Mouse (Mus musculus): ENCODE measurements around the gene Pwp1.
A peak's percentile ranks its signal among the peaks of the same experiment; 100 is the strongest.
"Not testable (repeated sequence)": the region's sequence is repeated elsewhere in the genome, so short reads cannot be mapped to it uniquely, and the experiment has no call there.

Pwp1 gene

DNA sequence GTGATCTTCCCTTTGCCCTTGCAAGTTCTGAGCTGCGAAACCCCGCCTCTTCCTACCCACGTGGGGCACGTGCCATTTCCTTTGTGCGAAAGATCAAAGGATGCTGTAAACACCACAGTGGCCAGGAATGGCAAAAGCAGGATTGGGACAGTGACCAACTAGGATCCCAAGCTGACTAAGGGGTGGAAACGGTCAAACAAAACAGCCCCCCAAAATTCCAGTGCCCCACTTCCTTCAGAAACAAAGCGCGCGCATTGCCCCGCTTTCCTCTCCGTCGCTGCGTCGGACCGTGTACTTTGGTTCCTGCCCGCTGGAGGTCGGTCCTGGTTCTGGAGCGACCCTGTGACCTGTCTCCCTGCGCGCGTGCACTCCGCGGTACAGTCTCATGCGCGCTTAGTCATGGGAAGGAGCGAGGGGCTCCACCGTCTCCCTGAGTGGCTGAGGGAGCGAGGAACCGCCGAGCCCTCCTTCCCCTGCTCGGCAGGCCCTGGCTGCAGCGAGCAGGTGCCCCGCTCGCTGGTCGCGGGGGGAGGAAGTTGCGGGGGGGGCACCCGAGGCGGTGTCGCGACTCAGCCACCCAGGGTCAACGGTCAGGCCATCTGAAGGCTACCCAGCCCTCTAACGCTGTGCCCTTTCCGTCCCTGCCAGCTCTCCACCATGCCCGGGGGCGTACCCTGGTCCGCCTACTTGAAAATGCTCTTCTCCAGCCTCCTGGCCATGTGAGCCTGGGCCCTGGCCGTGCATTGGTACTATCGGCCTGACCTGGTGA is at the start of gene Pwp1:
Gene Pwp1 (plus strand): TSS at position 410 of the 769 bp plus-strand sequence.
- DNase-seq (ENCODE audit: low read depth), result peak; percentile 76

DNA sequence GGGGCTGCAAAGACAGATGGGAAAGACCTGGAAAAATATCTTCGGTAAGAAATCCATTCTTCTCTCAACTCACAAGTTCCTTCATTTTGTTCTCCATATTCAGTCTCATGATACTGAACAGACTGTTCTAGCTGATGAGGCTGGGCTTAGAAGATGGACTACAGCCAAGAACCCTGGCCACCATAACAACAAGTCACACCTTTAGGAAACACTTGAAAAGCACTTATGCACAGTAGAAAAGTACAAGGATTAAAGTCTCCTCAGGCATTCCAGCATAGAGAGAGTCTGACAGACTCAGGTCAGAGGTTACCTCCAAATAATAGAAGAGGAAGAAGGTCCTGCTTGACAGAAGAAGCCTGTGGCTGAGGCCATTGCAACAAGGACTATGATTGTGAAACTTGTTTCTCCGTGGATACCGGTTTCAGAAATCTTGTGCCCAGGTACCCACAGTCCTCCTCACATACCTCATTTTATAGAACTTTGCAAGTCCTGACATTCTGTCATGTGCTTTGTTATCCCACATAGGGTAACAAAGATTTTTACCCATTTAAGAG is 7.1 kb upstream of the Pwp1 start:
- DNase-seq (ENCODE audit: low read depth), result not testable (repeated sequence)

DNA sequence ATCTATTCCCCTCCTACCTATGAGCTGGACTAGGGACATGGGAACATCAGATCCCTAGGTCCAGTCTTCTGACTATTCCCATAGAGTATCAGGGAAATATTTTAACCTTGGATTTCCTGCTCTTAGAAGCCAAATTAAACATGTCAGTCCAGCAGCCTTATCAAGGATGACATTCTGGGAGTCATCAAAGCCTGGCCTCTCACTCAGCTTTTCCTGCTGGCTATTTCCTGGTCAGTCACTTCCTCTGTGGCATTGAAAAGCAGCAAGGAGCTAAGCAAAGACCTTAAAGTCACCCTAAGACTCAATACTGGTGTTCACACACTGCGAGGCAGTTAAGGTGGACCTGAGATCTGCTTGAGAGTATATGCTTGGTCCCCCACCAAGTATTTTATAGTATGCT is 5.5 kb upstream of the Pwp1 start:
- DNase-seq (ENCODE audit: low read depth), result not testable (repeated sequence)

DNA sequence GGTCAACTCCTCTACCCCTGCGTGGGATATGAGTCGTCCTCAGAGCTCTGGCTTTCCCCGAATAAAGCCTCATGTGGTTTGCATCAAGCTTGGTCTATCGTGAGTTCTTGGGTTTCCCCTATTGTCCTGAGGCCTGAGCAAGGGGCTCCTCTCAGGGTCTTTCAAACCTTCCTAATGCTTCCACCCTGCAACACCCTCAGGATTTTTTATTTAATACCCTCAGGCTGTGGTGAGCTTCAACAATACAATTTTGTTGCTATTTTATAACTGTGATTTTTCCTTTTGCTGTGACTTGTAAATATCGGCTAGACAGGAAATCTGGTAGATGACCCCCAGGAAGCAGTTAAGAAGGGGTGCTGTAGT is 591 bp upstream of the Pwp1 start:
- not testable (repeated sequence) for DNase-seq (ENCODE audit: low read depth)

DNA sequence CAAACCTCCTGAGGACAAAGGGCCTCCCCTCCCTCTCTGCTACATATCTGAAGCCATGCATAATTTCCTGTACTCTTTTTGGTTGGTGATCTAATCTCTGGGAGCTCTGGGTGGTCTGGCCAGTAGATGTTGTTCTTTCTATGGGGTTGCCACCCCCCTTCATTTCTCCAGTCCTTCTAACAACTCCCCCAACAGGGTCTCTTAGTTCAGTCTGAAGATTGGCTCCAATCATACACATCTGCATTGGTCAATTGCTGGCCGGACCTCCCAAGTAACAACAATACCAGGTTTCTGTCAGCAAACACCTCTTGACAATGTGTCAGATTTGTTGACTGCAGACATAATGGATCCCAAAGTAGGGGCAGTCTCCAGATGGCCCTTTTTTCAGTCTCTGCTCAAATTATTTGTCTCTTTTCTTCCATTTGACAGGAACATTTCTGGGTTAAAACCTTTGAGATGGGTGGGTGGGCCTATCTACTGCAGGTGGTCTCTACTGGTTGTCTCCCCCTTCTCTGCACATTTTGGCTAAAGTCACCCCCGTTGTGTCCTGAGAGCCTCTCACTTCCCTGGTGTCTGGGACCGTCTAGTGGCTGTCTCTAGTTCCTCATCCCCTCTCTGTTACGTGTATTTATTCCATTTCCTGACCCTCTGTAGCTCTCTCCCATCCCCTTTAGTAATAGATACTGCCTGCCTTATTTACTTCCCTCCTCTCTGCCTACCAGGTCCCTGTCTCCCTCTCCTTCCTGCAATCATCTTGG is 17.0 kb downstream of the Pwp1 start:
- no peak for DNase-seq (ENCODE audit: low read depth)

DNA sequence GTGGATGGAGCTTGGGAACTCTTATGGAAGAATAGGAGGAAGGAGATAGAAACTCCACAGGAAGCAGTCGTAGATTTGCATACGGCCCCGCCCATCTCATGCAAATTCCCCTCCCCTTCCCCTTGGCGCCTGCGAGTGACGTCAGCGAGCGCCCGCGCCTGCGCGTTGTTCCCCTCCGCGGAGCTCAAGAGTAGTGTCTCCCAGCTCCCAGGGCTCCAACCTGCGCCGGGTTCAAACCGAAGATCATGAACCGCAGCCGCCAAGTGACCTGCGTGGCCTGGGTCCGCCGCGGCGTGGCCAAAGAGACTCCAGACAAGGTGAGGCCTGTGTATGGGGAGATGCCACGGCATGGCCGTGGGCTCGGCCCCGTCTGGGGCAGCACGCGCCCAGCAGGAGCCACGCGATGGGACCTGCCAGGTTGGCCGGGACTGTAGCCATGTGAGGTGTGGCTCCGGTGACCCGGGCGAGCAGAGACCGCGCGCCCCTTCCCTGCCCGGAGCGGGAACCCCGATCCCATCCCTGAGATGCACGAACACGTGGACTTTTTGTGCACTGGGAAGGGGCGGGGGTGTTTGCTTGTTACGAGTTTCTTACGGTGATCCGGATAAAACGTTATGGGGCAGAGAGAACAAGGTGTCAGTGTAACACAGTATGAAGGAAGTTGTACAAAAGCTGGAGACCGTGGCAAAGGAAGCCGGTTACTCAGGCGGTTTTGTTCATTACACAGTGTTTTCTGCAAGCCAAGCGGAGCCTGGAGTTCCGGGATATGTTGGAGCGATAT is 42.6 kb downstream of the Pwp1 start:
- DNase-seq (ENCODE audit: low read depth), result peak; percentile 91

DNA sequence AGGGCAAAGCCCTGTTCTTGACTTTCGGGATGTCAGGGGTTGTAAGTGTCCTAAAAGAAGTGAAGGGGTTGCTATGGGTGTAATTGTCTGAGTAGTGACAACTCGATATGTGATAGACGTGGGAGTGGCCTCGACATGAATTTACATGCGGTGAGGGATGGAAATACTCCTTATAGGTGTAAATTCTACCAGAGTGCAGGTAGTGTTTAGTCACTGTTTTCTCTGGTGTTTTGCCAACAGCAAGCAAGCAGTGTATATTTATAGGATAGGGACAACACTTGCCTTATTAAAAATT is 43.1 kb downstream of the Pwp1 start:
- DNase-seq (ENCODE audit: low read depth), result peak; percentile 64

DNA sequence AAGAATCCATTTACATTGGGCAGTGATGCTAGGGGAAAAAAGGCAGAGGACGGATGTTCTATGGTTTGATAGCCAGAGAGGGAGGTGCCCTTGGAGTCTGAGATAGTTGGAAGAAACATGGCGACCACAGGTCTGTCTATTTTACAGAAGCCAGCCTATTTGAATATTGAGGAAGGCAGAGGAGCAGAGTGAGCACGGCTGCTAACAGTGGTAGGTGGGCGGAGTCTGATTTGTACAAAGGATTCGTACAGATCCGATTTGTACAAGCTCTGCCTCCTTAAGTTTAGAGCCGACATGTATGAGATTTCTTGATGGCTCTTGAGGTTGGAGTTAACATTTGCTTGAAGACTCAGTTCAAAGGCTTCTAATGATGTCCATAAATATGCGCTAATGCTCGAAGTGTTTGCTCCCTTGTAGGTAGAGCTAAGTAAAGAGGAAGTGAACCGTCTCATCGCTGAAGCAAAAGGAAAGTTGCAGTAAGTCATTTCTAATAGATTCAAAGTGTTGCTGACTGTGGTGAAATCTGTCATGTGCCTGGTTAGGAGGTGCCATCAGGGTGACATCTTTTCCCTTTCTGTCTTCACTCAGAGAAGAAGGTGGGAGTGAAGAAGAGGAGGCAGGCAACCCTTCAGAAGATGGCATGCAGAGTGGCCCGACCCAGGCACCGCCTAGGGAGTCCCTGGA is 44.7 kb downstream of the Pwp1 start:
- DNase-seq (ENCODE audit: low read depth), result no peak

DNA sequence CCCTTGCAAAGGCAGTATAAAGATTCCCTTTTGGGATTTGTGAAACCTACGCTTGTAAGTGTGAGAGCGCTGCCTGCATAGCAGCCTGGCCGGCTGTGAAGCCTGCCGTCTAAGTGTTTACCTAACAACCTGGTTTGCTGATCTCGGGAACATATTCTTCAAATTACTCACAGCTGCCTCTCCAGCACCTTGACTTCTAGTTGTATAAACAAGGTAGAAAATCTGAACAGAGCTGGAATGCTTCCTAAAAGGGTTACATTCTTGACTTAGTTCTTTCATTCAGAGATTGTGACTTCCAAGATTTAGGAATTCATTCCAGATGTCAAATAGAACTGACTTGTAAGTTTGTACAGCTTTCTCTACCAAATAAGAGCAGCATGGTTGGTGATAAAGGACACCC is 46.5 kb downstream of the Pwp1 start:
- no peak for DNase-seq (ENCODE audit: low read depth)

DNA sequence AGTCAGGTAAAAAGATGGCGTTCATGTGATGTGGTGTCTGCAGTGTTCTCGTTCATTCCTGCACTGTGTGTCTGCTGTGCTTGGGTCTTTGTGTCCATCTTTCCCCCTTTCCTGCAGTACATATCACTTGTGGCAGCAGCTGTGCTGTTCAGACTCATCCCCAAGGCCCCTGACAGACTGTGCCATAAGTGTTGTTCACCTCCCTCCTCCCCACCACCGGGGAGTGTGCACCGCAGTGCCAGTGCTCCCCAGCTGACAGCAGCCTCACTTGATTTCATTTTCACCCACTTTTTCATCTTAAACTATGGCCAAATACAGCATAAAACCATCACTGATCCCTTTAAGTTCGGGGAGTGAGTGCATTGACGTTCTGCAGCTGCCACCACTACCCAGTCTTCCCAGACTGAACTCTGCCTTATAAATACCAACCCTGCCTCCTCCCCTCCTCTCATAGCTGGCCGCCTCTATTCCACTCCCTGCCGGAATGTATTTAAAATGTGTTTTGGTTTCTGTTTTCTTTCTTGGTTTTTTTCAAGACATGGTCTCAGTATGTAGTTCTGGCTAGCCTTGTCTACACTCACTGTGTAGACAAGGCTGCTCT is 50.7 kb downstream of the Pwp1 start:
- no peak for DNase-seq (ENCODE audit: low read depth)

DNA sequence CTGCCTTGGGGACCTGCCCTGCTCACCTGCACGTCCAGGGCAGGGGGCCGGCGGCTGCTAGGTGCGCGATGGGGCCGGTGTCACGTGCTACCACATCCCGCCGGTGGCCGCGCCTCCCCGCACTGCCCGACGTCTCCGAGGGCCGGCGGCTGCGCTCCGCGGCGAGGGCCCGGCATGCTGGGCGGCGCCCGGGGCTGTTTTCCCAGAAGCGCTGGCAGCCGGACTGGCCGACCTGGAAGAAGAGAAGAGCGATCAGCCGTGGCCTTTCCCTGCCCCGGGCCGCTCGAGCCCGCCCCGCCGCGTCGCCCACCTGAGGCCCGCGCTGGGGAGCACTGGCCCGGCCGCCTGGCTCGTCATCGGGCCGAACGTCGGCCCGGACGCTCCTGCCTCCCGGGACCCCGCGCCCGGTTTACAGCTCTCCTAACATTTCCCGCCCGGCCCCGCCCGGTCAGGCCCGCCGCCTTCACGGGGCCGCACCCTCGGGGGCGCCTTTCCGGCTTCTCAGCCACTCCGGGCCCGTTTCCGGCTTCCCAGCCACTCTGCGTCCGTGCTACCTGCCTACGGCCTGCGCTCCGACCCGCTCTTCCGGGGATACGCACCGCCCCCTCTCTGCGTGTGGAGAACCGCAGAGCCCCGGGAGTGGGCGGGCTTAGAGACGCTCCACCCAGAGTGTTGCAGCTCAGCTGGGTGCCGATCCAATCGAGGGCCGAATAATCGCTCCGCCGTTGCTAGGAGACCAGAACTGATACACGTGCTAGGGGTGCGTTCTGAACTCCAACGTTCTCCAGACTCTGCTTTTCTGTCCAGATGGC is 87.4 kb downstream of the Pwp1 start, which contains the start of gene Prdm4:
Gene Prdm4 (minus strand): TSS at position 645 of the 812 bp plus-strand sequence.
- DNase-seq (ENCODE audit: low read depth), result peak; percentile 98

DNA sequence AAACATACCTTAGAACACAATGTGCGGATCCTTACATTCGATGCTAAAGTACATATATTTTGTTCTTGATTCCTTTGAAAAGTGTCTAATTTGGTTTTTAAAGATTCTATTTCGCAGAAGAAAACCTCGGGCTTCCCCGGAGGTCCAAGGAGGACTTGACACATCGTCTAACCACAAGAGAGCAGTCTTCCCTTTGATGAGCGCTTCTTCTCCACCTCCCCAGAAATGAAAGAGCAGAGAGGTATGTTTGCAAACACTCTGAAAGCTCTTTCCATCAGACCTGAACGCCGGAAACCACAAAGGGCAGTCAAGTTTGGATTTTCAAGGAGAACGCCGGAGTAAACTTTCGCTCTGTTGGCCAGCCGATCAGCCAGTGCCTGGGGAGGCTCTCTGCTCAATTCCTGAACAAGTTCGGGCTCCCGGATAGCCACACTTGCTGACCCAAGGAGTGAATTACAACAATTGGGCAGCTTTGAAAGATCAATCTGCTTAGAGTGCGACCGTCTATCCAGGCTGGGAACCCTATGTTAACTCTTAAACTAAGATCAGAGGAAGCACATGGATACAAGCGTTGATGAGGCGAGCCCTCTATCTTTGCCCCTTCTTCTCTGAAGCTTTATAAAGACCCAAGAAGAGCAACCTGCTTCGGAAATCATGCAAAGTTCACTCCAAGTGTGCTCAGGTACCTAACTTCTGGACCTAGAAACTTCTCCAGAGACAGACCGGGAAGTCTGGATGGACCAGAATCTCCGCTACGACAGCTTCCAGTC is 98.6 kb downstream of the Pwp1 start, which contains the start of gene Ascl4:
Gene Ascl4 (plus strand): TSS at position 6 of the 770 bp plus-strand sequence.
- peak; percentile 72 for DNase-seq (ENCODE audit: low read depth)

DNA sequence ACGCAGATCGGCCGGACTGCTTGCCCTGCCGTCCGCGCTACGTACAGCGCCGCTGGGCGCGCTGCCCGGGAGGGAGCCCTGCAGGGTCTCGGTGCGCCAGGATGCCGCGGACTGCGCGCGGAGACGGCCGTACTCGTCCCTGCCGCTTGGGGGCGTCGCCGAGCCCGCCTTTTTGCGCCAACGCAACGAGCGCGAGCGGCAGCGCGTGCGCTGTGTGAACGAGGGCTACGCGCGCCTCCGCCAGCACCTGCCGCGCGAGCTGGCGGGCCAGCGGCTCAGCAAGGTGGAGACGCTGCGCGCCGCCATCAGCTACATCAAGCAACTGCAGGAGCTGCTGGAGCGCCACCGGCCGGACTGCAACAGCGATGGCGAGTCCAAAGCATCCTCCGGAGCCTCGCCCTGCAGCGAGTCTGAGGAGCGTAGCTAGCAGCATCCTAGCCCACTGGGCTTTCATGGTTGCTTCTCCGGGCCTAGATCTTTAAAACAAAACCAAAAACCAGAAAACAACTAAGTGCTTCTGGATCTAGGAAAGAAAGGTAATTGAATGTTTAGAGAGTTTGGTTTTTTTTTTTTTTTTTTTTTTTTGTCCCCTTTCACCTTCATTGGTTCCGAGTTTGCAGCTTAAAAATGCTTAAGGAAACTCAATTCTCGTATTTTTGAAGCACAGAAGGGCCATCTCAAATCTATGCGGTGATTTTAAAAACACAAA is 99.4 kb downstream of the Pwp1 start:
- peak; percentile 89 for DNase-seq (ENCODE audit: low read depth)

DNA sequence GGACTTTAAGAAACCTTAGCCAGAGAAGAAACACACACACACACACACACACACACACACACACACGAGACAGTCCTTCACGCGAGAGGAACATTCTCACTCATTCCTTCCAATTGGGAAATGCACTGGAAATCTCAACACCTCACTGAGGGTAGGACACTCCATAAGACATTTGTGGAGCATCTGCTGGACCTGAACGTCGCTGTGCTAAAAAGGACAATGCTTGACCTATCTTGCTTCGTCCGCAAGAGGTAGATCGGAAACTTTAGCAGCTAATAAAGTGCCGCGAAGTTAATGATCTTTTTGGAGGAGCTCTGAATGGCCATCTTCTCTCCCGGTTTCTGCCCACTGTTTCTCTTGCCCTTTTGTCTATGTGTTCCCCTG is 99.9 kb downstream of the Pwp1 start:
- no peak for DNase-seq (ENCODE audit: low read depth)

DNA sequence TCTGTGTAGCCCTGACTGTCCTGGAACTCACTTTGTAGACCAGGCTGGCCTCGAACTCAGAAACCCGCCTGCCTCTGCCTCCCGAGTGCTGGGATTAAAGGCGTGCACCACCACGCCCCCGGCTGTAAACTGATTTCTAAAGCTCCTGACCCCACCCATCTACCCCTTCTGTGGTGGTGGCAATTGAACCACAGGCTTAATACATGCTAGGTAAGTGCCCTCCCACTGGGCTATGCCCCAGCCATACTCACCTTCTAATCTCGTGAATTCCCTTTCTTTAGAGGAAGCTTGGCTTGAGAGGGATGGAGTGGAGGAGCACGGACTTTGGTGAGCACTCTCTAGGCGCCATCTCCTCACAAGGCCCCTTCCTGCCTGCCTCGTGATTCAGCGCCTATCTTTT is 100.7 kb downstream of the Pwp1 start:
- DNase-seq (ENCODE audit: low read depth), result no peak

DNA sequence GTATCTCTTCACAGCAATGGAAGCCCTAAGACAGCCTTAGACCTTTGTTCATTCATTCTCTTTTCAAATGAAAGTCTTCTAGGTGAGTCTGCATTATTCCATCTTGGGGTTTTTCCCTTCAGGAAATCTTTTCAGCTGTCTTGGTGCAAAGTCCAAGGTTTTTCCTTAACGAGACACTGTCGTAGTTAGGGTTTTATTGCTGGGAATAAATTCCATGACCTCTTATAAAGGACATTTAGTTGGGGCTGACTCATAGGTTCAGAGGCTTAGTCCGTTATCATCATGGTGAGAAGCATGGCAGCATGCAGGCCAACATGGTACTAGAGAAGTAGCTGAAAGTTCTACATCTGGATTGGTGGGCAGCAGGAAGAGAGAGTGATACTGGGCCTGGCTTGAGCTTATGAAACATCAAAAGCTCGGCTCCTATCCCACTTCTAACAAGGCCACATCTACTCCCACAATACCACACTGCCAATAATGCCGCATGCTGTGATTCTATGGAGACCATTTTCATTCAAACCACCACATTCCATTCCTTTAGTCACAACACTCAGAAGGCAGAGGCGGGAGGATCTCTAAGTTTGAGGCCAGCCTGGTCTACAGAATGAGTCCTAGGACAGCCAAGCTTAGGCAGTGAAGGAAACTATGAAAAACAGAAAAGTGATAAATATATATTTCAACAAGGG is 107.1 kb downstream of the Pwp1 start:
- DNase-seq (ENCODE audit: low read depth), result no peak
